Mouse (Mus musculus): ENCODE measurements at regions not wholly inside any gene's neighbourhood (a gene's known extent, or its start where the extent isn't known, plus 50 kb on each side); places are given as distances from the start of the nearest gene placed in this dataset.

DNA sequence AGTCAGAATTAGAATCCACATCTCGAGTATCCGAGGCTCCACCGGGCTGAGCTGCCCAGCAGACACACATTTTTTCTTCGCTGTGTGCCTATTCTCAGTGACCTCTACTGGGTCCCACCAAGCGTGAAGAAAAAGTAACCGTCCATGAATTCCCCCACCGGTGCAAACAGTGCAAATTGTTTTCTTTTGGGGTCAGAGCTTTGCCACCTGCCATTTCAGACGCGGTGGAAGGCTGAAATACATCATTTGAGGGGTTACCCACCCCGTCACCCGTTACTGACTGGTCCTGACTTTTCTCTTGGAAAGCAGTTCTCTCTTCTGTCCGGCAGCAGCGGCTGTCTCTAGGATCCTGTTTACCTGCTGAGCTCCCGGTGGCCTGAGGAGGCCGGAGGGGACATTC is 105.7 kb downstream of the Gpat3 start:
- no peak for DNase-seq
- no peak overlapping the region for H3K9ac ChIP-seq (ENCODE audit: low read depth, low read length)
- no peak overlapping the region for H3K4me3 ChIP-seq
- H3K27me3 ChIP-seq (ENCODE audit: control insufficient read depth, insufficient read depth, low read length): no peaks in the 10 kb centered on the region
- TF ChIP-seq POLR2A (IDR thresholded peaks at IDR 0.05; ENCODE audit: insufficient read depth, low read depth, low read length) (no peak), EP300 (IDR thresholded peaks at IDR 0.05; ENCODE audit: insufficient read depth, low read depth, low read length) (no peak), CTCF (IDR thresholded peaks at IDR 0.05) (no peak)
- intact Hi-C loops (cut with DNase I): no loop called here
- no peak overlapping the region for H3K27ac ChIP-seq
- H3K36me3 ChIP-seq (ENCODE audit: control insufficient read depth, insufficient read depth, low read length): no peaks in the 10 kb centered on the region
- no peaks in the 10 kb centered on the region for H3K79me2 ChIP-seq (replicated peaks; ENCODE audit: control insufficient read depth, insufficient read depth, low read length)
- H3K4me1 ChIP-seq (ENCODE audit: control insufficient read depth, insufficient read depth, low read length): no peaks in the 10 kb centered on the region
- 79% methylated on average over 15 of the region's 15 CpGs for WGBS
